Mouse (Mus musculus): ENCODE results near the gene Wbp1l. TPM values are rescaled to one million over a fixed set of nuclear protein-coding genes. Genes with fewer than 3 reads are reported as not detected.

Gene Wbp1l
- polyA plus RNA-seq, 1 experiment, result 26.6 TPM

DNA sequence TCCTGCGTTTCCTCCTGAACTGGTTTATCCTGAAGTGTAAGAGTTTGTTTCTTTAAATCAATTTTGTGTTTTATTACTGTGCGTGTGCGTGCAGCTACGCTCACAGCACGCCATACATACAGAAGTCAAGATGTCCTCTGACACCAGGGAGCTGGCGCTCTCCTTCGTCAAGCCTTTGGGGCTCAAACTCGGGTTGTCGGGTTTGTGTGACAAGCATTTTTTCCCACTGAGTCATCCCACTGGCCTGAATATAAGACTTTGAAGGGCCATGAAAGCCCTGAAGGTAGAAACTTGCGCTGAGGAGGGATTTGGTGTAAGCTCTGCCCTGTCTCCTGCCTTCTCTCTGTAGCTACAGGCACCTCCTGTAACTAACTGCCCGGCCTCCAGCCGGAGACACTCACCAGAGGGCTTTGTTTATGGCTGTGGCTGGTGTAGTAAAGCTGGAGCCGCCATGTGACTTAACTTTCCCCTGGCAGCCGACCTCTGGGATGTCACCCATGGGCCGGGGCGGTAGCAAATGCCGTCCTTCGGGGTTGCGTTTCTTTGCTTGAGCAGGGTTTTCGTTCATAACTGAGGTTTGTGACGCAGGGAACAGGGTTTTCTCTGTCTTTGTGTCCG is 43.4 kb downstream of the Wbp1l start:
- peaks cover 9% of the 10 kb centered on the region for H3K4me1 ChIP-seq (ENCODE audit: control insufficient read depth, insufficient read depth, low read length)
- no peak overlapping the region for H3K4me3 ChIP-seq (ENCODE audit: insufficient read depth, low read length)
- peak overlapping the region; percentile 0; the same call in 1 of the 2 replicates for H3K27ac ChIP-seq (ENCODE audit: insufficient read depth, low read length)
- TF ChIP-seq CTCF (IDR thresholded peaks at IDR 0.05; ENCODE audit: extremely low read depth, insufficient read depth, low read length) (no peak), POLR2A (IDR thresholded peaks at IDR 0.05; ENCODE audit: extremely low read depth, insufficient read depth, low read length) (no peak)

DNA sequence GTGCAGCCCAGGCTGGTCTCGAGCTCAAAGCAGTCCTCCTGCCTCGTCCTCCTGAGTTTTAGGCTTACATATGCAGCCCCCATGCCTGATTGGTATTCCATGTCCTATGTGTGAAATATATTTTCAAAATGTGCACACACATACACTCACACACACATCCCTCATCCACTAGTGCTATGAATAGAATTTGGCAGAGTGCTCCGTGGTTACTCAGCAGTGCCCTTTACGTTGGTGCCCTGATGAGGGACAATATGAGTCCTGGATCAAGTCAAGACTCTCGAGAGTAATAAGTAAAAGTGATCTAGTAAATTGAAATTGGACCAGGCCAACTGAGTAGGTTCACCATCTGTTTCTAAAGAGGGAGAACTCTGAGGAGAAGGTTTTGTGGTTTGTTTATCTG is 44.4 kb downstream of the Wbp1l start:
- H3K27ac ChIP-seq (ENCODE audit: insufficient read depth, low read length), result no peak overlapping the region
- TF ChIP-seq POLR2A (IDR thresholded peaks at IDR 0.05; ENCODE audit: extremely low read depth, insufficient read depth, low read length) (no peak), CTCF (IDR thresholded peaks at IDR 0.05; ENCODE audit: extremely low read depth, insufficient read depth, low read length) (no peak)

DNA sequence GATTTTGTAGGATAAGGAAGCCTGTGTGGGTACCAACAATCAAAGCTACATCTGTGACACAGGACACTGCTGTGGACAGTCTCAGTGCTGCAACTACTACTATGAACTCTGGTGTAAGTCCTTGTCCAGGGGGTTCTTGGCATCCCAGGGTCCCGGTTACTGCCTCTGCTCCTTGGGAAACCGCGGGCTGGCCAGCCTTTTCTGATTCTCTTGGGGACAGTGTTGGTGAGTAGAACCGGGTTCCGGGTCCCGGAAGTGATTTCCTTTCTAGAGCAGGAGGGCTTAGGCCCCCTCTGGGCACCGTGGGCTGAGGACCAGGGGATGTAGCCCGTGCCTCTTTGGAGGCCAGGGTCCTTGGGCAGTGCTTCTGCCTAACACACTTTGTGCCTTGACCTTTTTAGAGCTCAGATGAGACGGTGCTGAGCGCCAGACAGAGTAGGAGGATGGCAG is 45.5 kb downstream of the Wbp1l start:
- Histone ChIP-seq H3K27ac (ENCODE audit: insufficient read depth, low read length) (0 out of 2 replicates have a peak overlapping the region, but pooled peaks have one; percentile 39), H3K4me3 (ENCODE audit: insufficient read depth, low read length) (no peak overlapping the region), H3K4me1 (ENCODE audit: control insufficient read depth, insufficient read depth, low read length) (peaks cover 9% of the 10 kb centered on the region)
- TF ChIP-seq POLR2A (IDR thresholded peaks at IDR 0.05; ENCODE audit: extremely low read depth, insufficient read depth, low read length) (no peak), CTCF (IDR thresholded peaks at IDR 0.05; ENCODE audit: extremely low read depth, insufficient read depth, low read length) (no peak)

More for the DNA sequence above, 44.4 kb downstream of the Wbp1l start:
- H3K4me1 ChIP-seq (ENCODE audit: control insufficient read depth, insufficient read depth, low read length), result peaks cover 9% of the 10 kb centered on the region
- no peak overlapping the region for H3K4me3 ChIP-seq (ENCODE audit: insufficient read depth, low read length)

DNA sequence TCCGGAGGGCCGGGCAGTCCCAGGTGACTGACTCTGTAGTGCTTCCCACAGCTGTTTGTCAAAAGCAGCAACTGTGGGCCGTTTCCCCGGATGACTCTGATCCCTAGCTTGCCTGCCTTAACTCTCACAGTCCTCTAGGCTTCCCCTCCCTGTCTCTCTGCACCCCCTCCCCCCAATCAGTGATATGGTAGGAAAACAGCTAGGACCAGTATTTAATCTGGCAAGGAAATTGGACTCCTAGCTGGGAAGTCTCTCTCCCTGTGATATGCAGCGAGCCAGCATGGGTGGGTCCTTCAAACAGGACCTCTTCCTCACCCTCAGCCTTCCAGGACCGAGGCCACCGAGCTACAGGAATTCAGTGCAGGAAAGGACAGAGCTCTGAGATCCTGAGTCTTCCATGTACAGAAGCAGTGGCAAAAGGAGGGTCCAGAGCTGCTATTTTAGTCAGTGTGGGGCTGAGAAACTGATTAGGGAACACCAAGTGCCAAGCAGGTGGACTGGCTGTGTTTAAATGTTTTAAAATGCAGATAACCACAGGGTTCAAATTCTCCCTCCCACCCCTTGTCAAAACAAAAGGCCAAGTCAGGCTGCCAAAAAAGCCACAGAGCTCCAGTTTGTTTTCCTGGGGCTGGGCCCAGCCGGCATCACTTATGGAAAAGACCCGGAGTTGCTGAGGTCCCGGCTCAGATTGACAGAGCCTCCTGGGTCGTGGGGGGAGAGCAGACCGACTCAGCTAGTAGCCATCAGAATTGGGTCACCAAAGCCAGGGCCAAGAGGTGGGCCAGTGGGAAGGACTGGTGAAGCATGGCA is 46.1 kb downstream of the Wbp1l start:
- Histone ChIP-seq H3K4me1 (ENCODE audit: control insufficient read depth, insufficient read depth, low read length) (peaks cover 9% of the 10 kb centered on the region), H3K27ac (ENCODE audit: insufficient read depth, low read length) (0 out of 2 replicates have a peak overlapping the region, but pooled peaks have one; percentile 39), H3K4me3 (ENCODE audit: insufficient read depth, low read length) (no peak overlapping the region)
- TF ChIP-seq POLR2A (IDR thresholded peaks at IDR 0.05; ENCODE audit: extremely low read depth, insufficient read depth, low read length), result no peak
- no peak for TF ChIP-seq CTCF (IDR thresholded peaks at IDR 0.05; ENCODE audit: extremely low read depth, insufficient read depth, low read length)

DNA sequence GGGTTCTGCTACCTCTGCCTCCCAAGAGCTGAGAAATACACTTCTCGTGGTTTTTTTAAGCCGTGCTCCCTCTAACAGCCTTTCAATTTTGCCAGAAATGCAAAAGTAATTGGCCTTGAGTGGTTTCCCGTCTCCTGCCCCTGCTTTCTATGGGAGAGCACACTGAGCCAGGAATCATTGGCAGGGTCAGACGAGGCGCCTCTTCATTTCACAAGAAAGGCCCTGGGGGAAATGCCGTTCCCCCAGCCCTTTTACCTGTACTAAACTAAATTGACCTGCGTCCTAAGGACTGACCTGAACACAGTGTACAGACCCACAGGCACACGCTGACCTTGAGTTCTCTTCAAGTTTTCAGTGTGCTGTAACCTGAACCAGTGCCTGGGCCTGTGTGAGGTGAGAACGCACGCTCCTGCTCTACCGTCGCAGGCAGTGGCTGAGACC is 47.2 kb downstream of the Wbp1l start:
- Histone ChIP-seq H3K4me3 (ENCODE audit: insufficient read depth, low read length) (no peak overlapping the region), H3K4me1 (ENCODE audit: control insufficient read depth, insufficient read depth, low read length) (peaks cover 9% of the 10 kb centered on the region), H3K27ac (ENCODE audit: insufficient read depth, low read length) (no peak overlapping the region)
- TF ChIP-seq CTCF (IDR thresholded peaks at IDR 0.05; ENCODE audit: extremely low read depth, insufficient read depth, low read length) (no peak), POLR2A (IDR thresholded peaks at IDR 0.05; ENCODE audit: extremely low read depth, insufficient read depth, low read length) (no peak)

DNA sequence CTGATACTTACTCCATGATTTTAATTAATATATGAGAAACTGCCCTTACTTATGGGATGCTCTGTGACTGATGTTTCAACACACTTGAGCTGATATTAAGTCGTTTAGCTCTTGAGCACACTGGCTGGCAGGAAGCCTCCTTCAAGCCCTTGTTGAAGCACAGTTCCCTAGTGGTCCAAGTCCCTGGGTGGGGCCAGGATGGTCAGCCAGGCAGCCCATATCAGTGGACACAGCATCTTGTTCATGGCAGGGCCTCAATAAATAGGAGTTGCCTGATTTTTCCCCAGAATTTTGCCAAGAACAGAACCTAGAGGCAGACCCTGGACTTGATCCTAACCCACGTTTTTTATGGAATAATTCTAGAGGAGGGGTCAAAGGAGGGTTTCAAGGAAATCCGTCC is 48.4 kb downstream of the Wbp1l start:
- H3K4me1 ChIP-seq (ENCODE audit: control insufficient read depth, insufficient read depth, low read length), result peaks cover 7% of the 10 kb centered on the region
- no peak for TF ChIP-seq POLR2A (IDR thresholded peaks at IDR 0.05; ENCODE audit: extremely low read depth, insufficient read depth, low read length)
- TF ChIP-seq CTCF (IDR thresholded peaks at IDR 0.05; ENCODE audit: extremely low read depth, insufficient read depth, low read length), result no peak
- H3K27ac ChIP-seq (ENCODE audit: insufficient read depth, low read length), result no peak overlapping the region
- H3K4me3 ChIP-seq (ENCODE audit: insufficient read depth, low read length), result no peak overlapping the region

DNA sequence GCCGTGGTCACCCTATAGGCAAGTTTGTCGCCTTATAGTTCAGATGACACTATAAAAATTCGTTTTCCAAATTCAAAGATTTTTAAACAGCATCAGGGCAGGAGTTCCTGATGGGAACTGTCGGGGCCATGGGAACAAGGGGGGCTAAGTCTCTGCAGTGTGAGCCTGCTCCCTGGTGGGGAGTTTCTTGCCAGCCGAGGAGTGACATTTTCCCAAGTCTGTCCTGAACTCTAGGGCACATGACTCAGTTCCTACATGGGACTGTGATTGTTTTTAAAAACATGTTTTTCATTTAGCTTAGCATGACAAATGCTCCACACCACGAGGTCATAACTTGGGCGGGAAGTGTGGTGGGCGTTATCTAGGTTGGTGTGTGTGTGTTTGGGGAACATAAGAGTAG is 49.0 kb downstream of the Wbp1l start:
- no peak for TF ChIP-seq CTCF (IDR thresholded peaks at IDR 0.05; ENCODE audit: extremely low read depth, insufficient read depth, low read length)
- TF ChIP-seq POLR2A (IDR thresholded peaks at IDR 0.05; ENCODE audit: extremely low read depth, insufficient read depth, low read length), result no peak
- H3K27ac ChIP-seq (ENCODE audit: insufficient read depth, low read length), result no peak overlapping the region
- H3K4me3 ChIP-seq (ENCODE audit: insufficient read depth, low read length), result no peak overlapping the region
- peaks cover 7% of the 10 kb centered on the region for H3K4me1 ChIP-seq (ENCODE audit: control insufficient read depth, insufficient read depth, low read length)

DNA sequence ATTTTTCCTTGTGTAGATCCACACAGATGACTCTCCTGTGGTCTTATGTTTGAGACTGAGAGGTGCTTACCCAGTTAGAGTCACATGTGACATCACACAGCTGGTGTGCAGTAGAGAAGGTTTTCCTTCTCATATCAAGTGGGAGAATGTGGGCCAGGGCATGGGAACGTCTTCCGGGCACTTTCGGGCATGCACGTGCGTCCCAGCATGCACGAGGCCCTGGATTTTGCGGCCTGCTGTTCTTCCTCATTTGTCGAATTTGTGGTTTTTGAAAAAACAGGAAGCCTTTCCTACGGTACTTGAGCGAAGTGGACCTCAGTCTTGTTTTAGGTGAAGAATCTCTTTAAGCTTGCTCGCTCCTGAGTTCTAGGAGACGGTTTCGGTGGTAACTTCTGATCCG is 49.7 kb downstream of the Wbp1l start:
- TF ChIP-seq CTCF (IDR thresholded peaks at IDR 0.05; ENCODE audit: extremely low read depth, insufficient read depth, low read length) (no peak), POLR2A (IDR thresholded peaks at IDR 0.05; ENCODE audit: extremely low read depth, insufficient read depth, low read length) (no peak)
- Histone ChIP-seq H3K4me1 (ENCODE audit: control insufficient read depth, insufficient read depth, low read length) (peaks cover 3% of the 10 kb centered on the region; the same call in 1 of the 2 replicates), H3K27ac (ENCODE audit: insufficient read depth, low read length) (no peak overlapping the region), H3K4me3 (ENCODE audit: insufficient read depth, low read length) (no peak overlapping the region)

DNA sequence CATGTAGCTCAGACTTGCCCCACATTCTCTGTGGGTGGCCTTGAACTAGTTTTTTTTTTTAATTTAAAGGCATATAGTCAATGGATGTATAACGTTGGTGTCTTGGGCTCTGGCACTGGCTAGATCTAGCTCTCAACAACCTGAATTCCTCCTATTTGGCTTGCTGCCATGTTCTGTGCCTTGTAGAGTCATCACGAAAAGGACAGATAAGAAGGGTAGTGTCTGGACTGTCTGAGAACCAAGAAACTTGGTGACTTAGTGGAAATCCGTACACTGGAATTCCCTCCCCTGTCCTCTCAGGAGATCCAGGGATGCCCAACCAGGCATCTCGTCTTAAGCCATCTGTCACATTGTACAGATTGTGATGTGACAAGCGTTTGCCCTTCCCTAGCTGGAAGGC is 54.3 kb downstream of the Wbp1l start:
- H3K4me1 ChIP-seq (ENCODE audit: control insufficient read depth, insufficient read depth, low read length), result no peaks in the 10 kb centered on the region
- H3K4me3 ChIP-seq (ENCODE audit: insufficient read depth, low read length), result no peak overlapping the region
- no peak overlapping the region for H3K27ac ChIP-seq (ENCODE audit: insufficient read depth, low read length)
- TF ChIP-seq CTCF (IDR thresholded peaks at IDR 0.05; ENCODE audit: extremely low read depth, insufficient read depth, low read length), result no peak
- no peak for TF ChIP-seq POLR2A (IDR thresholded peaks at IDR 0.05; ENCODE audit: extremely low read depth, insufficient read depth, low read length)
